Mouse (Mus musculus) stomach, postnatal 0 days (tissue): ENCODE measurements at regions not wholly inside any gene's neighbourhood (a gene's known extent, or its start where the extent isn't known, plus 50 kb on each side); places are given as distances from the start of the nearest gene placed in this dataset.

Source experiments
- CTCF ChIP-seq: IDR thresholded peaks from 2 replicates; pipeline ENCODE4 v1.5.1; 2016; ENCODE audit warnings: antibody characterized with exemption, low read depth, mild to moderate bottlenecking, moderate library complexity
- EP300 ChIP-seq: optimal IDR thresholded peaks from 2 replicates; pipeline ENCODE3; 2016; ENCODE audit warnings: antibody characterized with exemption

- TF ChIP-seq CTCF (no peak), EP300 (no peak)
These were observed 58.5 kb upstream of the Gpc5 start for GRCm38 (mm10) chr14:115033375-115033969.
